31 mouse cellular contexts compared by ENCODE assay signal in the genomic region with DNA sequence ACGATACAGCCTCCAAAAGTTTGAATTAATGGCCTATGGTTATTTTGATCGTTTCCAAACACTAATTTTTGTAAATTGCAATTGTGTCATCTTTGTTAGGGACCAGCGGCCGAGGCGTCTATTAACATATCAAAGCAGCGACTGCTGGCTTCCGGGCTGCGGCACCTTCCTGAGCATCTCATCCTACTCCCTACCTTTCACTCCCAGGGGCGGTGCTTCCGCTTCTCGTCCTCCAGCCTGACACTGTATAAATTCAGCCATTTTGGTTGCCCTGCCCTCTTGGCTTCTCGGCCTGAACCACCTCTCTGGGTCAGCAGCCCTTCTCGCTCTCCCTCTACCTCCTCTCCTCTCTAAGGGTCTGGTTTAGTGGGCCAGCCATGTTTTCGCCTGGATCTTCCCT. TPM values are rescaled to one million over a fixed set of nuclear protein-coding genes. Genes with fewer than 3 reads are reported as not detected.
DNase-seq lines count a peak whose midpoint lies in the region; ATAC-seq and TF ChIP-seq lines count a peak whose summit lies in the region.
"Had no signal": no experiment of that assay in that cellular context is flagged by ENCODE, and none has a peak within 500 bp of the region (broad histone marks: within the 10 kb centered on the region; RNA-seq: fewer than 3 reads in every experiment).

No protein-coding gene starts in this region.

- peaks cover 5% of the 10 kb centered on the region for H3K4me1 ChIP-seq in heart, embryonic 10.5 days
- peaks cover 11% of the 10 kb centered on the region; the same call in 1 of the 2 replicates for H3K4me1 ChIP-seq in liver, embryonic 12.5 days
- peaks cover 9 to 23% of the 10 kb centered on the region in 2 experiments for H3K4me1 ChIP-seq in MEL (ENCODE audit: control insufficient read depth in 1 of 2, insufficient read depth in 2 of 2, low read length in 2 of 2)
- no peaks in the 10 kb centered on the region for H3K4me1 ChIP-seq in midbrain, embryonic 14.5 days (ENCODE audit: control insufficient read depth, insufficient read depth, low read length)
- H3K4me1 ChIP-seq: hindbrain, embryonic 12.5 days; intestine, embryonic 15.5 days; limb, embryonic 10.5 days; neural tube, embryonic 12.5 days had no signal

- H3K36me3 ChIP-seq in heart, embryonic 10.5 days, result no peaks in the 10 kb centered on the region
- no peaks in the 10 kb centered on the region for H3K36me3 ChIP-seq in liver, embryonic 12.5 days
- peaks cover 0 to 17% of the 10 kb centered on the region in 2 experiments; a peak in 2 of 4 replicates for H3K36me3 ChIP-seq in MEL (ENCODE audit: control insufficient read depth in 1 of 2, insufficient read depth in 2 of 2, low read length in 2 of 2)
- H3K36me3 ChIP-seq in midbrain, embryonic 14.5 days (ENCODE audit: control insufficient read depth, insufficient read depth, low read length), result no peaks in the 10 kb centered on the region
- H3K36me3 ChIP-seq: embryonic facial prominence, embryonic 13.5 days; forebrain, embryonic 12.5 days; hindbrain, embryonic 12.5 days; intestine, embryonic 15.5 days; limb, embryonic 10.5 days; limb, embryonic 15.5 days; neural tube, embryonic 12.5 days had no signal

- peak; percentile 48 for DNase-seq in heart, adult 11 months
- DNase-seq in heart, embryonic 10.5 days (ENCODE audit: low spot score), result no peak
- DNase-seq in liver, result no peak
- no peak for DNase-seq in MEL (ENCODE audit: low read depth, low spot score)
- DNase-seq in midbrain, embryonic 14.5 days, result no peak
- no peak for DNase-seq in kidney, adult 11 months
- DNase-seq: adrenal gland, postnatal 25 days; cerebellum, adult 11-12 months; cerebellum, adult 9-11 months; forebrain, postnatal 0 days; heart, postnatal 36 days; kidney, adult 8-10 months; kidney, postnatal 4 days; layer of hippocampus, postnatal 36 days; lung, postnatal 36 days; right cerebral cortex, adult 18-20 months; right cerebral cortex, postnatal 4 days; thymus, postnatal 14 days had no signal

- no peak overlapping the region for H3K4me3 ChIP-seq in heart, embryonic 10.5 days
- H3K4me3 ChIP-seq in liver, embryonic 12.5 days, result no peak overlapping the region
- H3K4me3 ChIP-seq in MEL (ENCODE audit: control insufficient read depth in 1 of 2, insufficient read depth in 1 of 2, low read depth in 2 of 2, low read length in 2 of 2), result peak overlapping the region in 1 of 2 experiments; percentile 40; a peak in 1 of 4 replicates
- H3K4me3 ChIP-seq in midbrain, embryonic 14.5 days (replicated peaks; ENCODE audit: low read depth, low read length), result no peak overlapping the region
- H3K4me3 ChIP-seq: embryonic facial prominence, embryonic 13.5 days; forebrain, embryonic 12.5 days; hindbrain, embryonic 12.5 days; intestine, embryonic 15.5 days; limb, embryonic 10.5 days; limb, embryonic 15.5 days; myocyte; neural tube, embryonic 12.5 days had no signal

- ATAC-seq in liver, embryonic 12.5 days, result no peak
- no peak for ATAC-seq in midbrain, embryonic 14.5 days (ENCODE audit: low FRiP score, low TSS enrichment)
- ATAC-seq: forebrain, postnatal 0 days; hindbrain, postnatal 0 days; intestine, embryonic 15.5 days; Patski had no signal

- H3K27ac ChIP-seq in heart, embryonic 10.5 days, result no peak overlapping the region
- no peak overlapping the region for H3K27ac ChIP-seq in liver, embryonic 12.5 days
- peak overlapping the region; percentile 96 for H3K27ac ChIP-seq in MEL (ENCODE audit: control insufficient read depth, low read depth, low read length)
- no peak overlapping the region for H3K27ac ChIP-seq in midbrain, embryonic 14.5 days (replicated peaks; ENCODE audit: low read depth, low read length)
- H3K27ac ChIP-seq: embryonic facial prominence, embryonic 13.5 days; forebrain, embryonic 12.5 days; hindbrain, embryonic 12.5 days; hindbrain, postnatal 0 days; intestine, embryonic 15.5 days; kidney, postnatal 0 days; limb, embryonic 10.5 days; limb, embryonic 15.5 days; neural tube, embryonic 12.5 days had no signal

- no peak for TF ChIP-seq CTCF in MEL (IDR thresholded peaks at IDR 0.05 in 2 of 3, conservative IDR thresholded peaks at IDR 0.05 in 1 of 3; ENCODE audit: control insufficient read depth in 1 of 3, insufficient read depth in 1 of 3, low read depth in 2 of 3, low read length in 3 of 3, poor library complexity in 1 of 3, severe bottlenecking in 1 of 3)

- TF ChIP-seq RAD21 in MEL (IDR thresholded peaks at IDR 0.05; ENCODE audit: low read depth, low read length), result no peak

- no peaks in the 10 kb centered on the region for H3K27me3 ChIP-seq in heart, embryonic 10.5 days (ENCODE audit: insufficient read depth, poor library complexity, severe bottlenecking)
- H3K27me3 ChIP-seq in liver, embryonic 12.5 days (replicated peaks), result no peaks in the 10 kb centered on the region
- no peaks in the 10 kb centered on the region for H3K27me3 ChIP-seq in MEL (ENCODE audit: control insufficient read depth in 1 of 2, insufficient read depth in 2 of 2, low read length in 2 of 2)
- no peaks in the 10 kb centered on the region for H3K27me3 ChIP-seq in midbrain, embryonic 14.5 days (ENCODE audit: control insufficient read depth, insufficient read depth, low read length)
- H3K27me3 ChIP-seq: embryonic facial prominence, embryonic 13.5 days; forebrain, embryonic 12.5 days; hindbrain, embryonic 12.5 days; intestine, embryonic 15.5 days; limb, embryonic 15.5 days; neural tube, embryonic 12.5 days; Patski had no signal

- H3K79me2 ChIP-seq in MEL (ENCODE audit: control insufficient read depth, insufficient read depth, low read length, poor library complexity), result no peaks in the 10 kb centered on the region; the same call in 1 of the 2 replicates

- TF ChIP-seq EP300 in MEL (IDR thresholded peaks at IDR 0.05; ENCODE audit: low read depth in 1 of 2, low read length in 2 of 2), result no peak

- peak overlapping the region; percentile 25 for H3K4me2 ChIP-seq in liver, embryonic 12.5 days
- no peak overlapping the region for H3K4me2 ChIP-seq in midbrain, embryonic 14.5 days (ENCODE audit: low read length)
- H3K4me2 ChIP-seq: embryonic facial prominence, embryonic 13.5 days; forebrain, embryonic 12.5 days; hindbrain, embryonic 12.5 days; intestine, embryonic 15.5 days; limb, embryonic 15.5 days; midbrain, embryonic 11.5 days; neural tube, embryonic 12.5 days had no signal

- no peaks in the 10 kb centered on the region for H3K9me3 ChIP-seq in heart, embryonic 10.5 days
- H3K9me3 ChIP-seq in liver, embryonic 12.5 days (replicated peaks), result no peaks in the 10 kb centered on the region
- no peaks in the 10 kb centered on the region for H3K9me3 ChIP-seq in MEL (replicated peaks; ENCODE audit: insufficient read depth, low read length)
- no peaks in the 10 kb centered on the region for H3K9me3 ChIP-seq in midbrain, embryonic 14.5 days (ENCODE audit: control insufficient read depth, low read length)
- H3K9me3 ChIP-seq: embryonic facial prominence, embryonic 13.5 days; forebrain, embryonic 12.5 days; hindbrain, embryonic 12.5 days; intestine, embryonic 15.5 days; limb, embryonic 10.5 days; limb, embryonic 15.5 days; neural tube, embryonic 12.5 days had no signal

- no peak for TF ChIP-seq POLR2A in MEL (IDR thresholded peaks at IDR 0.05; ENCODE audit: control insufficient read depth in 1 of 2, insufficient read depth in 1 of 2, low read depth in 1 of 2, low read length in 2 of 2, poor library complexity in 1 of 2)

- 47% methylated on average over 14 of the region's 14 CpGs for WGBS in heart, embryonic 10.5 days
- 49% methylated on average over 14 of the region's 14 CpGs for WGBS in liver, embryonic 12.5 days (ENCODE audit: insufficient replicate concordance)
- WGBS in midbrain, embryonic 14.5 days, result 50% methylated on average over 14 of the region's 14 CpGs

- H3K9ac ChIP-seq in liver, embryonic 12.5 days, result no peak overlapping the region
- H3K9ac ChIP-seq in MEL (ENCODE audit: control insufficient read depth, low read depth, low read length, poor library complexity, severe bottlenecking), result no peak overlapping the region
- H3K9ac ChIP-seq in midbrain, embryonic 14.5 days (replicated peaks; ENCODE audit: low read length), result no peak overlapping the region
- H3K9ac ChIP-seq: embryonic facial prominence, embryonic 13.5 days; forebrain, embryonic 12.5 days; forebrain, postnatal 0 days; hindbrain, embryonic 12.5 days; intestine, embryonic 15.5 days; limb, embryonic 15.5 days; neural tube, embryonic 12.5 days had no signal

TF ChIP-seq in MEL, 35 proteins besides CTCF, POLR2A, EP300 and RAD21:
- TF ChIP-seq ZNF384 (IDR thresholded peaks at IDR 0.05; ENCODE audit: low read depth, low read length) (no peak), ZMIZ1 (IDR thresholded peaks at IDR 0.05; ENCODE audit: low read depth, low read length) (no peak), CHD1 (IDR thresholded peaks at IDR 0.05; ENCODE audit: low read depth, low read length) (no peak), ELF1 (IDR thresholded peaks at IDR 0.05; ENCODE audit: low read depth, low read length) (no peak), HCFC1 (IDR thresholded peaks at IDR 0.05; ENCODE audit: low read depth, low read length) (no peak), UBTF (IDR thresholded peaks at IDR 0.05; ENCODE audit: borderline replicate concordance, insufficient read depth, low read depth, low read length) (no peak), ZC3H11A (IDR thresholded peaks at IDR 0.05; ENCODE audit: low read depth, low read length) (no peak), MXI1 (IDR thresholded peaks at IDR 0.05; ENCODE audit: low read depth, low read length) (no peak), SMC3 (IDR thresholded peaks at IDR 0.05; ENCODE audit: low read depth, low read length) (no peak), TBP (IDR thresholded peaks at IDR 0.05; ENCODE audit: low read depth, low read length) (no peak), POLR2AphosphoS2 (IDR thresholded peaks at IDR 0.05; ENCODE audit: low read length) (no peak), KAT2A (conservative IDR thresholded peaks at IDR 0.05; ENCODE audit: low read depth, low read length) (no peak), USF2 (IDR thresholded peaks at IDR 0.05; ENCODE audit: borderline replicate concordance in 1 of 2, insufficient read depth in 1 of 2, low read depth in 1 of 2, low read length in 2 of 2) (no peak), BHLHE40 (IDR thresholded peaks at IDR 0.05; ENCODE audit: borderline replicate concordance, low read depth, low read length) (no peak), NELFE (IDR thresholded peaks at IDR 0.05; ENCODE audit: low read depth, low read length) (no peak), ETS1 (IDR thresholded peaks at IDR 0.05; ENCODE audit: low read depth, low read length) (no peak), USF1 (IDR thresholded peaks at IDR 0.05; ENCODE audit: low read depth, low read length) (no peak)

RNA-seq across cellular contexts. Expression of gene Ppm1a, which starts 11.8 kb away (rescaled TPM):
- polyA plus RNA-seq in heart, embryonic 10.5 days (2016; fragmentation: Nextera tagmentation; extraction: Ambion mirVana), result 36.0 and 49.3 TPM in 2 replicates
- polyA plus RNA-seq in liver, embryonic 12.5 days (2016; fragmentation: Nextera tagmentation; extraction: Ambion mirVana), result 47.3 and 52.6 TPM in 2 replicates
- 119 and 127 TPM in 2 replicates for total RNA-seq in MEL (2012; rRNA removed)
- polyA plus RNA-seq in MEL (2012; ENCODE audit: insufficient read depth in 1 of 2, insufficient read length in 2 of 2, low read depth in 1 of 2, low replicate concordance in 2 of 2, missing spikeins in 1 of 2), result 100 to 1,000 TPM in 1 of 2 experiments, not detected in 1; 111 TPM
- 92.8 and 108 TPM in 2 replicates for polyA plus RNA-seq in midbrain, embryonic 14.5 days (2014; fragmentation: Nextera tagmentation; extraction: Ambion mirVana)
